Mouse (Mus musculus): Measurements from ENCODE around the gene Vegfd. TPM values are rescaled to one million over a fixed set of nuclear protein-coding genes. Genes with fewer than 3 reads are reported as not detected.

The Vegfd gene
- polyA plus RNA-seq, 1 experiment = 58.0 TPM

GRCm38 (mm10) chrX:164418008-164418407 is 44.8 kb downstream of the Vegfd start:
- TF ChIP-seq CTCF (IDR thresholded peaks at IDR 0.05; ENCODE audit: borderline replicate concordance, insufficient read depth, low read length) (no peak), POLR2A (IDR thresholded peaks at IDR 0.05; ENCODE audit: low read depth, low read length) (no peak)
- Histone ChIP-seq H3K4me1 (ENCODE audit: control insufficient read depth, insufficient read depth, low read length) (no peaks in the 10 kb centered on the region), H3K4me3 (ENCODE audit: insufficient read depth, low read length) (no peak overlapping the region), H3K27ac (ENCODE audit: insufficient read depth, low read length) (no peak overlapping the region)

- H3K4me1 ChIP-seq (ENCODE audit: control insufficient read depth, insufficient read depth, low read length) = no peaks in the 10 kb centered on the region
- TF ChIP-seq CTCF (IDR thresholded peaks at IDR 0.05; ENCODE audit: borderline replicate concordance, insufficient read depth, low read length) (no peak), POLR2A (IDR thresholded peaks at IDR 0.05; ENCODE audit: low read depth, low read length) (peak; percentile 84)
- peak within 1 kb of the TSS; percentile 94 for H3K4me3 ChIP-seq (ENCODE audit: insufficient read depth, low read length)
- H3K27ac ChIP-seq (ENCODE audit: insufficient read depth, low read length) = no peak within 1 kb of the TSS
These were observed 46.3 kb downstream of the Vegfd start, which contains the start of gene Piga for GRCm38 (mm10) chrX:164419471-164419939. Gene Piga (plus strand): TSS chrX:164419787.

DNA sequence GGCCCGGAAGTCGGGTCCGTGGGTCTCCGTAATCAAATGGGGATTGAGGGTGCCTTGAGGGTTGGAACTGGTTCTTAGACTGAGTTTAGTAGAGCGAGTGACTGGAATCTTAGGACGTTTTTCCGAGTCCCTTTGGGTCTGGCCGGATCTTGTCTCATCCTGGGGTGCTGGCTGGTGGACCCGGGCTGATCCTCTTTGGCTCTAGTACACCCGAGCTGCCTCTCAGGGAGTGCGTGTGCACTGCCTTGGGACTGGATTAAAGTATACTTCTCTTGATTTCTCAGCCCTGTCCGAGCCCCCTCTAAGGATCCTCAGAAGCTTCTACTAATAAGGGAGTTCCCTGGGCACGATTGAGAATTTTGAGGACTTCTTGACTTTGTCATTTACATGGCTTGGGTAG is 46.8 kb downstream of the Vegfd start:
- H3K27ac ChIP-seq (ENCODE audit: insufficient read depth, low read length) = no peak overlapping the region

GRCm38 (mm10) chrX:164420518-164420917 is 47.3 kb downstream of the Vegfd start:
- H3K27ac ChIP-seq (ENCODE audit: insufficient read depth, low read length) = no peak overlapping the region
- H3K4me1 ChIP-seq (ENCODE audit: control insufficient read depth, insufficient read depth, low read length) = no peaks in the 10 kb centered on the region
- TF ChIP-seq CTCF (IDR thresholded peaks at IDR 0.05; ENCODE audit: borderline replicate concordance, insufficient read depth, low read length) (no peak), POLR2A (IDR thresholded peaks at IDR 0.05; ENCODE audit: low read depth, low read length) (no peak)
- peak overlapping the region; percentile 94 for H3K4me3 ChIP-seq (ENCODE audit: insufficient read depth, low read length)

More for the DNA sequence above, 46.8 kb downstream of the Vegfd start:
- Histone ChIP-seq H3K4me1 (ENCODE audit: control insufficient read depth, insufficient read depth, low read length) (no peaks in the 10 kb centered on the region), H3K4me3 (ENCODE audit: insufficient read depth, low read length) (peak overlapping the region; percentile 94)
- TF ChIP-seq CTCF (IDR thresholded peaks at IDR 0.05; ENCODE audit: borderline replicate concordance, insufficient read depth, low read length) = no peak
- TF ChIP-seq POLR2A (IDR thresholded peaks at IDR 0.05; ENCODE audit: low read depth, low read length) = no peak

DNA sequence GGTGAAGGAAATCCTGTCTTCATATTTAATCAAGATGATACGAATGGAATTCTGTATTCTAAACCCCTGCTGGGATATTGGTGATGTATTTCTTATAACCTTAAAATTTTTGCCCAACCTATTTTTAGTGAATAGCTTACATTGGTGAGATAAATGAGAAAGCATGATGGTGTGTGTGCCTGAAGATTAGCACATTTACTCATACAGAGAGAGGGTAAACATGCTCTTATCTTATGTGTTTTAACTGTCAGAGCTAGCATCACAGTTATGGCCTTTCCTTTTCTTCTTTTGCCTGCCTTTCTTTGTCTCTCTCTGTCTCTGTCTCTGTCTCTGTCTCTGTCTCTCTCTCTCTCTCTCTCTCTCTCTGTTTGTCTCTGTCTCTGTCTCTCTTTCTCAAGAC is 51.6 kb downstream of the Vegfd start:
- Histone ChIP-seq H3K27ac (ENCODE audit: insufficient read depth, low read length) (no peak overlapping the region), H3K4me3 (ENCODE audit: insufficient read depth, low read length) (no peak overlapping the region), H3K4me1 (ENCODE audit: control insufficient read depth, insufficient read depth, low read length) (no peaks in the 10 kb centered on the region)
- TF ChIP-seq CTCF (IDR thresholded peaks at IDR 0.05; ENCODE audit: borderline replicate concordance, insufficient read depth, low read length) = no peak
- no peak for TF ChIP-seq POLR2A (IDR thresholded peaks at IDR 0.05; ENCODE audit: low read depth, low read length)

- no peaks in the 10 kb centered on the region for H3K4me1 ChIP-seq (ENCODE audit: control insufficient read depth, insufficient read depth, low read length)
- no peak for TF ChIP-seq POLR2A (IDR thresholded peaks at IDR 0.05; ENCODE audit: low read depth, low read length)
These were observed 54.1 kb downstream of the Vegfd start for GRCm38 (mm10) chrX:164427295-164427694.

GRCm38 (mm10) chrX:164428224-164428623 is 55.0 kb downstream of the Vegfd start:
- H3K27ac ChIP-seq (ENCODE audit: insufficient read depth, low read length) = no peak overlapping the region
- H3K4me3 ChIP-seq (ENCODE audit: insufficient read depth, low read length) = no peak overlapping the region
- TF ChIP-seq POLR2A (IDR thresholded peaks at IDR 0.05; ENCODE audit: low read depth, low read length) (no peak), CTCF (IDR thresholded peaks at IDR 0.05; ENCODE audit: borderline replicate concordance, insufficient read depth, low read length) (no peak)
- H3K4me1 ChIP-seq (ENCODE audit: control insufficient read depth, insufficient read depth, low read length) = no peaks in the 10 kb centered on the region

More at GRCm38 (mm10) chrX:164427295-164427694, 54.1 kb downstream of the Vegfd start:
- Histone ChIP-seq H3K27ac (ENCODE audit: insufficient read depth, low read length) (no peak overlapping the region), H3K4me3 (ENCODE audit: insufficient read depth, low read length) (no peak overlapping the region)

DNA sequence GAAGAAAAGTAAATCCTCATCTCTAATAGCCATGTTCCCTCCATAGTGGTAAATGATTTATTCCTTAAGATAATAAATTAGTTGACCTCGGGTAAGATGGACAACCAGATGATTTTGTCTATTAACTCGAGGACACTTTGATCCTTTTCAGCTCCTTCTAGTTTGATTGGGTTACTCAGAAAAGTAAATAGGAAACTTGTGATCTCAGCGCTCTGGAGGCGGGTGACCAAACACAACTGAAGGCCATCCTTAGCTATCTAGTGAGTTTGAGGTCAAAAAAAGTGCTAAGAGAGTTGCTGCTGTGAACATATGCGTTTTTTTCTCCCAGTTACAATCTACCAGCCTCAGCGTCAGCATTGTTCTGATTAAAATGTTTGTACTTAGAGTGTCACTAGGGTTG is 57.4 kb downstream of the Vegfd start:
- Histone ChIP-seq H3K4me1 (ENCODE audit: control insufficient read depth, insufficient read depth, low read length) (no peaks in the 10 kb centered on the region), H3K27ac (ENCODE audit: insufficient read depth, low read length) (no peak overlapping the region), H3K4me3 (ENCODE audit: insufficient read depth, low read length) (no peak overlapping the region)
- TF ChIP-seq CTCF (IDR thresholded peaks at IDR 0.05; ENCODE audit: borderline replicate concordance, insufficient read depth, low read length) = no peak
- TF ChIP-seq POLR2A (IDR thresholded peaks at IDR 0.05; ENCODE audit: low read depth, low read length) = no peak

DNA sequence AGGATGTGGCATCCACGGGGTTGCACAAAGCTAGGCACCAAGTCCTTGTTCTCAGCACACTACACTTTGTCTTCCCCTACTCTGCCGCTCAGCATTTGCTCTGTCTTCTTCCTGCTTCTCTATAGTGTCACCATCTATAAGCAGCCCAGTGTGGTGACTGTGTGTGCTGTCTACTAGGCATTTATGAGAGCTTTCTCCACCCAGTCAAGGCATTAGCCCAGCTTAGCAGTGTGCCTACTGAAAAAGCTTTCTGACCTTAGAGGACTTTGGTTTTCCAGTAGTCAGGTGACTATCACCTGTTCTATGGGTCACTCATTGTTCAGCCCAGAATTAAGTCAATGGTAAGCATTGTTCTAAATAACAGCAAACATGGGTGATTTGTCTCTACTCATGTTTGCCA is 58.0 kb downstream of the Vegfd start:
- Histone ChIP-seq H3K4me3 (ENCODE audit: insufficient read depth, low read length) (no peak overlapping the region), H3K4me1 (ENCODE audit: control insufficient read depth, insufficient read depth, low read length) (no peaks in the 10 kb centered on the region), H3K27ac (ENCODE audit: insufficient read depth, low read length) (no peak overlapping the region)
- no peak for TF ChIP-seq POLR2A (IDR thresholded peaks at IDR 0.05; ENCODE audit: low read depth, low read length)
- TF ChIP-seq CTCF (IDR thresholded peaks at IDR 0.05; ENCODE audit: borderline replicate concordance, insufficient read depth, low read length) = no peak

GRCm38 (mm10) chrX:164431541-164431940 is 58.4 kb downstream of the Vegfd start:
- Histone ChIP-seq H3K4me3 (ENCODE audit: insufficient read depth, low read length) (no peak overlapping the region), H3K27ac (ENCODE audit: insufficient read depth, low read length) (no peak overlapping the region), H3K4me1 (ENCODE audit: control insufficient read depth, insufficient read depth, low read length) (no peaks in the 10 kb centered on the region)
- TF ChIP-seq POLR2A (IDR thresholded peaks at IDR 0.05; ENCODE audit: low read depth, low read length) (no peak), CTCF (IDR thresholded peaks at IDR 0.05; ENCODE audit: borderline replicate concordance, insufficient read depth, low read length) (no peak)

DNA sequence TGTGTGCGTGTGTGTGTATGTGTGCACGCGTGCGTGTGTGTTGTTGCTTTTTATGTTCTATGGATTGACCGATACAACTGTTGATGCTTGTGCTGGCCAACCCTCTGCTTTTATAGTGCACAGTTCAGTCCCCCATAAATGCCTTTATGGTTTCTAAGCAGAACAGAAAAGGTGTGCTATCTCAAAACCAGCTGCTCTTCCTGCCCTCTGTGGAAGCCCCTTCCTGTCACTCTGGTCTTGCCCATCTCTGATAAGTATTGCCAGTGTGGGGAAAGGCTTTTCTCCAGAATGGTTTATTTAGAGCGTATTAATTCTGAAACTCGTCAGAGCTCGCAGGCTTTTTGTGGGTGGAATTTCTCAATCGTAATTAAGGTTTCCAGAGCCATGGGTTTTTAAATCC is 59.5 kb downstream of the Vegfd start:
- no peaks in the 10 kb centered on the region for H3K4me1 ChIP-seq (ENCODE audit: control insufficient read depth, insufficient read depth, low read length)
- TF ChIP-seq POLR2A (IDR thresholded peaks at IDR 0.05; ENCODE audit: low read depth, low read length) (no peak), CTCF (IDR thresholded peaks at IDR 0.05; ENCODE audit: borderline replicate concordance, insufficient read depth, low read length) (no peak)
- H3K27ac ChIP-seq (ENCODE audit: insufficient read depth, low read length) = no peak overlapping the region
- H3K4me3 ChIP-seq (ENCODE audit: insufficient read depth, low read length) = no peak overlapping the region
